Mouse (Mus musculus) spleen, adult 2 months (tissue): ENCODE measurements around the gene Ccdc63. TPM values are rescaled to one million over a fixed set of nuclear protein-coding genes. Genes with fewer than 3 reads are reported as not detected.
"Not testable (repeated sequence)": the region's sequence is repeated elsewhere in the genome, so short reads cannot be mapped to it uniquely, and the experiment has no call there.

Experiments used
- DNase-seq, 2 experiments: peaks; one replicate each; pipeline versions ENCODE4 v3.0.0 to v3.0.0-alpha.2; 2012 to 2021; ENCODE audit warnings: low spot score in 2 of 2, low read depth in 1 of 2
- H3K27ac ChIP-seq: fragments of 200-500 bp; 2 replicates; pipeline ENCODE4 v1.5.1; 2012; ENCODE audit warnings: low read length, inconsistent platforms; ENCODE audit not compliant: insufficient read depth
- H3K27me3 ChIP-seq: fragments of 200-500 bp; 2 replicates; pipeline ENCODE4 v1.6.1; 2012; ENCODE audit warnings: mild to moderate bottlenecking, moderate library complexity, low read length, inconsistent platforms; ENCODE audit not compliant: control insufficient read depth, insufficient read depth
- H3K36me3 ChIP-seq: fragments of 200-500 bp; 2 replicates; pipeline ENCODE4 v1.6.1; 2012; ENCODE audit warnings: mild to moderate bottlenecking, low read length, inconsistent platforms; ENCODE audit not compliant: control insufficient read depth, insufficient read depth
- H3K4me1 ChIP-seq: fragments of 200-500 bp; 2 replicates; pipeline ENCODE4 v1.6.1; 2011; ENCODE audit warnings: inconsistent platforms; ENCODE audit not compliant: control insufficient read depth, insufficient read depth, insufficient read length
- H3K4me3 ChIP-seq: fragments of 200-500 bp; 2 replicates; pipeline ENCODE4 v1.5.1; 2011; ENCODE audit warnings: mild to moderate bottlenecking, inconsistent platforms; ENCODE audit not compliant: insufficient read depth, insufficient read length; ENCODE audit errors: extremely low read depth
- CTCF ChIP-seq: fragments of 200-500 bp; IDR thresholded peaks from 2 replicates; pipeline ENCODE4 v1.5.1; 2011; ENCODE audit warnings: mild to moderate bottlenecking, inconsistent platforms; ENCODE audit not compliant: insufficient read depth, insufficient read length, insufficient replicate concordance; ENCODE audit errors: extremely low read depth
- POLR2A ChIP-seq: fragments of 200-500 bp; IDR thresholded peaks from 2 replicates; pipeline ENCODE4 v1.6.1; 2011; ENCODE audit warnings: low read depth, low read length, inconsistent platforms
- WGBS: fragments of 180-500 bp; shearing (Covaris S2); methylation state at CpG from one replicate; pipeline ENCODE4 v1.1.7; 2018; 5-methylcytosine and 5-hydroxymethylcytosine counted together
- polyA plus RNA-seq: library from polyadenylated mRNA; depleted of rRNA; stranded (reverse); fragments of >200 nt; gene quantifications from 2 replicates; pipeline ENCODE4 v1.2.3, GENCODE M21; 2012

Gene Ccdc63
- polyA plus RNA-seq, 1 experiment: 0.16 TPM

- Histone ChIP-seq H3K4me3 (no peak overlapping the region), H3K27ac (no peak overlapping the region), H3K27me3 (no peaks in the 10 kb centered on the region), H3K36me3 (no peaks in the 10 kb centered on the region), H3K4me1 (peaks cover 6% of the 10 kb centered on the region; the same call in 1 of the 2 replicates)
- DNase-seq: peak; percentile 43 to 46
- WGBS: 36% methylated on average over 8 of the region's 8 CpGs
- TF ChIP-seq CTCF (peak; percentile 58; the same call in 1 of the 2 replicates), POLR2A (no peak)
Observed at GRCm38 (mm10) chr5:122142230-122142992, 1.8 kb upstream of the Ccdc63 start.

- not testable (repeated sequence) for H3K27me3 ChIP-seq, H3K4me3 ChIP-seq
- 74% methylated on average over 2 of the region's 2 CpGs for WGBS
Observed at GRCm38 (mm10) chr5:122139771-122140170, 852 bp downstream of the Ccdc63 start.

GRCm38 (mm10) chr5:122138856-122139255, 1.8 kb downstream of the Ccdc63 start:
- 87% methylated on average over 15 of the region's 15 CpGs for WGBS
- H3K27me3 ChIP-seq: no peaks in the 10 kb centered on the region
- TF ChIP-seq POLR2A: no peak
- no peak for TF ChIP-seq CTCF

More at GRCm38 (mm10) chr5:122139771-122140170, 852 bp downstream of the Ccdc63 start:
- H3K27ac ChIP-seq, H3K36me3 ChIP-seq, H3K4me1 ChIP-seq, DNase-seq: not testable (repeated sequence)

GRCm38 (mm10) chr5:122136508-122137408, 3.9 kb downstream of the Ccdc63 start:
- no peak for TF ChIP-seq CTCF
- no peak for TF ChIP-seq POLR2A
- H3K4me3 ChIP-seq: no peak overlapping the region
- DNase-seq: no peak
- WGBS: 83% methylated on average over 14 of the region's 14 CpGs
- H3K4me1 ChIP-seq: no peaks in the 10 kb centered on the region
- no peaks in the 10 kb centered on the region for H3K36me3 ChIP-seq
- H3K27ac ChIP-seq: no peak overlapping the region
- no peaks in the 10 kb centered on the region for H3K27me3 ChIP-seq

More at GRCm38 (mm10) chr5:122138856-122139255, 1.8 kb downstream of the Ccdc63 start:
- Histone ChIP-seq H3K4me1 (0 out of 2 replicates have a peak, but pooled peaks cover 2% of the 10 kb centered on the region), H3K27ac (no peak overlapping the region), H3K4me3 (no peak overlapping the region), H3K36me3 (no peaks in the 10 kb centered on the region)
- no peak for DNase-seq

- Histone ChIP-seq H3K27ac (no peak overlapping the region), H3K27me3 (no peaks in the 10 kb centered on the region), H3K4me3 (no peak overlapping the region), H3K4me1 (peaks cover 6% of the 10 kb centered on the region; the same call in 1 of the 2 replicates), H3K36me3 (no peaks in the 10 kb centered on the region)
- no peak for TF ChIP-seq POLR2A
- TF ChIP-seq CTCF: no peak
- WGBS: 91% methylated on average over 3 of the region's 3 CpGs
- DNase-seq: no peak
Observed at GRCm38 (mm10) chr5:122135290-122135882, 5.2 kb downstream of the Ccdc63 start.

- WGBS: 89% methylated on average over 14 of the region's 14 CpGs
- no peak overlapping the region for H3K27ac ChIP-seq
- TF ChIP-seq POLR2A (no peak), CTCF (no peak)
Observed at GRCm38 (mm10) chr5:122134395-122135289, 6.0 kb downstream of the Ccdc63 start.

More at GRCm38 (mm10) chr5:122134395-122135289, 6.0 kb downstream of the Ccdc63 start:
- H3K27me3 ChIP-seq: no peaks in the 10 kb centered on the region
- no peaks in the 10 kb centered on the region for H3K36me3 ChIP-seq
- H3K4me3 ChIP-seq: no peak overlapping the region
- DNase-seq: no peak
- peaks cover 8% of the 10 kb centered on the region; the same call in 1 of the 2 replicates for H3K4me1 ChIP-seq
